Mouse (Mus musculus): ENCODE data around the gene Fkbp4.

GRCm38 (mm10) chr6:128438871-128439341 is 429 bp upstream of the Fkbp4 start:
- no peak for TF ChIP-seq EP300 (IDR thresholded peaks at IDR 0.05)
- no peak for TF ChIP-seq CTCF (IDR thresholded peaks at IDR 0.05)

All from lung, postnatal 0 days (tissue).